Mouse (Mus musculus): ENCODE results near the gene Rcn3.
A peak's percentile ranks its signal among the peaks of the same experiment; 100 is the strongest.

The Rcn3 gene

GRCm38 (mm10) chr7:45048923-45049657 is 42.9 kb downstream of the Rcn3 start:
- no peak for DNase-seq (ENCODE audit: low read depth, low spot score)

- DNase-seq (ENCODE audit: low read depth, low spot score): no peak
These were observed 43.8 kb downstream of the Rcn3 start for GRCm38 (mm10) chr7:45048001-45048890.

DNA sequence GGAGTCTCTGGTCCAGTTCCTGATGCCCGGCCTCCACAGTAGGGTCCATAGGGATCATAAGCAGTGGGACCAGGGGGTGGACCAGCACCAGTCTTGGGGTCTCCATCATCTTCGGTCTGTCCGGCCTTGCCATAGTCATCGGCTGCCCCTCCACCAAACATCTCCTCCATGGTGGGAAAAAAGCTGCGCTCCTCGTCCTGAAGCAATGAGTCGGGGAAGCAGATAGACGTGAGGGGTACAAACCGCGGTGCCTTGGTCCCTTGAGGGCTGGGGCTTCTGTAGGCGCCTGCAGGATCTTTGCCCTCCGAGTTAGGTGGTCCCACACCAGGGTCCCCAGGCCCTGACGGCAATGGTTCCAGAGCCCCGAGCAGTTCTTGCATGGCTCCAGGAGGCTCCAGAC is 44.5 kb downstream of the Rcn3 start:
- no peak for DNase-seq (ENCODE audit: low read depth, low spot score)

DNA sequence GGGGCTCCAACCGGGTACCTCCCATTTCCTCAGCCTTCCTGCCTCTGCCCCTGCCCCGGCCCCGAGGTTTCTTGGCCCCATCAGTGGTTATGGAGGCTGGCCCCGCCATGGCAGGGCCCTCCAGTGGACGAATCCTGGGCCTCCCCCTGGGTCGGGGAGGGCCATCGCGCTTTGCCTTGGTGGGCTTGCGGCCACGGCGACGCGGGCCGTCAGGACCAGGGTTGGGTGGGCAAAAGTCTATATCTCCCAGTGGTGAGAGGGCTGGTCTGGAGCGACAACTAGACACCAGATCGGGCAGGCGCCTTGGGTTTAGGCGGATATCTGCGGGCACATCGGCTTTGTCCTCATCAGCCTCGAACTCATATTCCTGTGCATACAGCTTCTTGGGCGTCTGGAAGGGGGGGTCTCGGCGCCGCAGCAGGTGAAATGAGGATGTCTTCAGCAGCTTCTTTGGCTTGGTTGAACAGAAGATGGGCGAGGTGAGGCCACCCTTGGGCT is 45.1 kb downstream of the Rcn3 start:
- DNase-seq (ENCODE audit: low read depth, low spot score): no peak

DNA sequence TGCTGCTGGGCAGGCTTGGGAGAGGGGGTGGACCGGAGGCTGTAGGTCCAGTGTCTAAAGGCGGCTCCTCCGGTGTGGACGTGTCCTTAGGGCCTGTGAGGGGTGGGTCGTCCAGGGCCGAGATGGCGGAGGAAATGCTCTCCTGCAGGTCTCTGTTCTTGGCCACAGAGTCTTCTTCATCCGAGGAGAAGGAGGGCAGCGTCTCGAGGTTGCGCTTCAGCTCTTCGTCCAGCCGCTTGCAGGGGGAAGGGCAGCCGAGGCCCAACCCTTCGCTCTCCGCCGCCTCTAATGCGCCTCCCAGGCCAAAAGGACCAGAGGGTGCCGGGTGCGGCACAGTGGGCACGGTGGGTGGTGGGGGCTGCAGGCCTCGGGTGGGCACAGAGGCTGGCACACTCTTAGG is 46.3 kb downstream of the Rcn3 start:
- DNase-seq (ENCODE audit: low read depth, low spot score): no peak

DNA sequence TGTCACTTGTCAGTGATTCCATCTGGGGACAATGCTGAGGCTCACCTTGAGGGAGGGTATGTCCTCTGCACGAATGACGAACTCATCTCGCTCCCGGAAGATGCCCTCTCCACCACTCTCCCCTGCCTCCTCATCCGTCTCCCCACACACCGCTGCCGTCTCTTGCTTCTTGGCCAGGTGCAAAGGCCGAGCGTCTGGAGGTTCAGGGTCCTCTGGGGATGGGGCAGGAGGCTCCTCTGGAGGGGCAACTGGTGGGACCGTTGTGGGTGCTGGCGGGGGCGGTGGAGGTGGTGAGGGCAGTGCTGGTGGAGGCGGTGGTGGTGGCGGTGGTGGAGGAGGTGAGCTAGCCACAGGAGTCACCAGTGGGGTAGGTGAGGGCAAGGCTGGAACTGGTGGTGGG is 48.7 kb downstream of the Rcn3 start:
- DNase-seq (ENCODE audit: low read depth, low spot score): no peak

- no peak for DNase-seq (ENCODE audit: low read depth, low spot score)
These were observed 51.2 kb downstream of the Rcn3 start for GRCm38 (mm10) chr7:45040851-45041250.

- DNase-seq (ENCODE audit: low read depth, low spot score): no peak
These were observed 53.6 kb downstream of the Rcn3 start for GRCm38 (mm10) chr7:45038411-45038810.

- DNase-seq (ENCODE audit: low read depth, low spot score): peak; percentile 42
These were observed 54.2 kb downstream of the Rcn3 start for GRCm38 (mm10) chr7:45037720-45038361.

DNA sequence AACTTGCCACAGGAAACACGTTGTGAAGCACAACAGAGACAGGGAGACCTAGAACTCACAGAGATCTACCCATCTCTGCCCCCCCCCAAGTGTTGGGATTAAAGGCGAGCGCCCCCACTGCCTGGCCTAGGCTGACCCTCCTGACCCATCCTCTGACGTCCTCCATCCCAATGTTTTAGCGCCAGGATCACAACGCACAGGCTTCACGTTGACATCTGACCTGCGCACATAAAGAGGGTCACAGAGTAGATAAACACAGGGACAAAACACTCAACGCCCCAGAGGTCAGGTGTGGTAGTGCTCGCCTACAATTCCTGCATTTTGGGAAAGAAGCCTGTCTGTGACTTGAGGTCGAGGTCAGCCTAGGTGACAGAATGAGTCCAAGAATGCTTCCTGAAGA is 55.3 kb downstream of the Rcn3 start:
- no peak for DNase-seq (ENCODE audit: low read depth, low spot score)

DNA sequence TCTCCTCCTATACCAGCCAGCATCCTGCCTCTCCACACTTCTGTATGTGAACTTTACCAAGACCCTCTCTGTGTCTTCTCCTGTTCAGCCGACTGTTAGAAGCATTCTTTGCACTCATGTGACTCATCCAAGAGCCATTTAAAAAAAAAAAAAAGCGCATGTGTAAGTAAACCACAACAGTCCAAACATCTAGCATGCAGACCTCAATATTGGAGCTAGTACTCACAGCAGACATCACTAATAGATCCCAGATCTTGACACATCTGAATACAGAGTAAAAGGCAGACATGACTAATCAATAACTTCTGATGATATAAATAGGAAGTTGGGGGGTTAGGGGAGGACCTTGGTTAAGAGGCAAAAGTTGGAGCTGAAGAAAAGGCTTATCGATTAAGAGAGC is 56.4 kb downstream of the Rcn3 start:
- no peak for DNase-seq (ENCODE audit: low read depth, low spot score)

- no peak for DNase-seq (ENCODE audit: low read depth, low spot score)
These were observed 58.2 kb downstream of the Rcn3 start for GRCm38 (mm10) chr7:45033722-45034359.
